Mouse (Mus musculus) layer of hippocampus, adult 11-12 months (tissue): ENCODE results near the gene 2610028H24Rik.

Experiments used
- DNase-seq: peaks from one replicate; pipeline ENCODE4 v3.0.0; 2022; ENCODE audit warnings: low spot score

The 2610028H24Rik gene

DNA sequence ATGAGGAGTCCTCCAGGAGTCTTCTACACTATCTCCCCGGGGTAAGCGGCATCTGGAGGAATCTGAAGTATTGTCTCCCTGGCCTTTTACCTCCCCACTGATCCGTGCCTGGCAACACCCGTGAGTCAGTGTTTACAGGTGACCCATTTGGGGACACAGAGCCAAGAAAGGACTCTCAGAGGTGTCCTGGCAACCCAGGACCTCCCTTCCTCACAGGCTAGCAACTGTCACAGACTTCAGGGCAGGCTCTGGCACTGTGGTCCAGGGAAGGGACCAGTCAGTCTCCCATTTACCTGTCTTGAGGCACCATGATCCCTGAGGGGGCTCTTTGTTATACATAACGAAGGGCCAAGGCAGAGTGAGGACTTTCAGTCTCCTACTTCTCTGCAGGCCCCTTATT, at the start of gene 2610028H24Rik:
Gene 2610028H24Rik (plus strand): TSS at position 231 of the 400 bp plus-strand sequence.
- DNase-seq = no peak

DNA sequence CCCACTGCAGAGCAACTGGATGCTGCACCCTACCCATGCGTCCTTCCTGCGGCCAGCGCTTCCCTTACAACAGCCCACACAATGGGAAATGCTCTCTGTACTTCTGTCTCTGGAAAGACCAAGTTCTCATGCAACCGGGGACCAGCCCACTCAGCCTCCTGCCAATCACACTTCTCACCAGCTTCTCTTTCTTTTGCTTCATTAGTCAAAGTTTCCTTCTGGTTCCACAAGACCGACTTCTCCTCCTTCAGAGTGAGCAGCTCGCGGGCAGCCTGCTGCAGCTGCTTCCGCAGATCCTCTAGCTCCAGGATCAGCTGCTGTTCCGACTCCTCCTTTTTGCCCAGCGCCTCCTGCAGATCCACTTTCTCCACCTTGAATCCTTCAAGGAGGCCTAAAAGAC, 40.4 kb upstream of the 2610028H24Rik start:
- DNase-seq = no peak

GRCm38 (mm10) chr10:76416811-76417210, 32.1 kb upstream of the 2610028H24Rik start:
- peak; percentile 35 for DNase-seq

DNA sequence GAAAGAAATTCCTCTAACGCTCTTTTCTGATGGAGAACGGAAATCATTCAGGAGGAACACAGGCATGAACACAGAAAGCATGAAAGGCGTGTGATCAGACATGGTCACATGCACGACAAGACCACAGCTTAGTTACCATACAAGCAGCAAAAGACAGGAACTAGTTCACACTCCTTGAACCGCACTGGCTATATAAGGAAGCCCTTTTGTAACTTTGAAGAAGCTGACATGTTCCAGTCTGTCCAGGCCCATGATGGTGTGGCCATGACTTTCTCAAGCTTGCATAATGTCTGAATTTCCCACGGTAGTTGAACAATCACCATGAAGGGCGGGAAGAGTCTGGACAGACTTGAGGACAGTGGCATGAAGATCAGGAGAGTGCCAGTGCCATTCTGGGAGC, 23.2 kb upstream of the 2610028H24Rik start:
- DNase-seq = no peak

GRCm38 (mm10) chr10:76433925-76434324, 15.0 kb upstream of the 2610028H24Rik start:
- no peak for DNase-seq

DNA sequence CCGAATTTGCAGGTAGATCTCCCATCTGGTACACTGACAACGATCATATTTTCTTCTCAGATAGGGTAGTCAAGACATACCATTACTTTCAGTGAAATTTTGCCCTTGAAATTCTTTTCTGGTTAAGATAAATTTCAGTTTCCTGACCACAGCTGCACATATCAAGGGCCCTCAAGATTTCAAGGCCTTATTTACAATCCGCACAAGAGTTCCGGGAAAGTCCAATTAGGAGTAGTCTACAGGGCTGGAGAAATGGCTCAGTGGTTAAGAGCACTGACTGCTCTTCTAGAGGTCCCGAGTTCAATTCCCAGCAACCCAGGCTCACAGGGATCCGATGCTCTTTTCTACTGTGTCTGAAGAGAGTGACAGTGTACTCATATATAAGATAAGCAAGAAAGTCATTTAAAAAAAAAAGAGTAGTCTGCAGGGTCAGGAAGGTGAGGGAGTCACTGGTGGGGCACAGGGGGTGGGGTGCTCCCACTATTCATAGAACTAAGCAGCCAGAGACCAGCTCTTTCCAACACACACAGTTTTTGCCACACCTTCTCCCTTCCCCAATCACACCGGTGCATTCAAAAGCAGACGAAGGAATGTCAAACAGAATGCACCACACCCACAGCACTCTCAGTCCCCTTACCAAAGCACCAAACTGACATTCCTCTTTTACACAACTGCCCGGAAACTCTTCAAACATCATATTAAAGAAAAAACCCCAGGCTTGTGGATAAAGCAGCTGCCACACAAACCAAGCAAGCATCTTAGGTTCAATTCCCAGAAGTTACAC, 9.6 kb upstream of the 2610028H24Rik start:
- no peak for DNase-seq

DNA sequence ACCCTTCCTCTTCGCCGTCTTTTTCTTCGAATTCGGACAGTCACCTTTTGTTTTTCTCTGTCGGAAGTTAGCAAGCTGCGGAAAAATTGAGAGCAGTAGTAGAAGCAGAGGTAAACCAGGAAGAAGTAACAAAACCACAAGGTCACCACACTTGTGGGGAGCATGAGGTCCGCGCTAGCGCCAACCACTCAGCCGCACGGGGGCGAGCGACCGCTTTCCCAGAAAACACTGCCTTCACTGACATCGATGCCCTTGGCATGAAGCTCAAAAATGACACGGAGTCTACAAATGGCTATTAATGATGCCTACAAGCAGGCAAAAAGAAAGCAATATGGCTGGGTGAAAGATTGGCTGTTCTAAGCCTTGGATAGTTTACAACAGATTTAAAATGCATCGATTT, 8.6 kb upstream of the 2610028H24Rik start, which contains the start of gene AC141477.1:
Gene AC141477.1 (minus strand): TSS at position 164 of the 400 bp plus-strand sequence.
- no peak for DNase-seq

- peak; percentile 97 for DNase-seq
These were observed 6.4 kb upstream of the 2610028H24Rik start, which contains the start of gene Pcnt for GRCm38 (mm10) chr10:76442178-76443088. TSS of gene Pcnt (minus strand) at chr10:76442786.

DNA sequence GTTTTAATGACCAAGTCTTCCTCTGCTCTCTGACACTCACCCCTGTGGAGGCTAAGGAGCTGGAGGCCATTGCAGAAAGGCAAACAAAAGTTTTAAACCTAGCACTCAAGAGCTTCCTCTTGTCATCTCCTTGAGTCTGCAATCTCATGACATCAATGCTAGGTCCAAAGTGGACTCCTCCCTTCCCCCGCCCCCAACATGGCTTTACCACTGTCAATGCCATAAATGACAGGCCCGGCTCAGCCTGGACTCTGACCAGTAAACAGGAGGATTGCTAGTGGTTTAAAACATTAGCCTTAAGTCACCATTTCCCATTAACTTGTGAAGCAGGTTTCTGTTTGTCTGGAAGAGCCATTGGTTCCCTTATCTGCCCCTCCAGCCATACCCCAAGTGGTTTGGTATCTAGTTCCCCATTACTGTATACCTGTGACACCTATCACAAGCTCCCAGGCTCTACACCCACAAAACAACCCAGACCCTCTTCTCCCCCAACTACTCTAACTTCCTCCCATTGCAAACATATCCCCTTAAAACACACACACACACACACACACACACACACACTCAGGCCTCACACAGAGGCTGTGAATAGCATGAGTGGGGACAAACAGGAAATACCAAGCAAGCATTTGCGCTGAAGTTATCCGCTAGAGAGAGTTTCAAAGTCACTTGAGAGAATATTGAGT, 2.7 kb upstream of the 2610028H24Rik start:
- no peak for DNase-seq

GRCm38 (mm10) chr10:76447406-76448229, 1.3 kb upstream of the 2610028H24Rik start:
- no peak for DNase-seq

DNA sequence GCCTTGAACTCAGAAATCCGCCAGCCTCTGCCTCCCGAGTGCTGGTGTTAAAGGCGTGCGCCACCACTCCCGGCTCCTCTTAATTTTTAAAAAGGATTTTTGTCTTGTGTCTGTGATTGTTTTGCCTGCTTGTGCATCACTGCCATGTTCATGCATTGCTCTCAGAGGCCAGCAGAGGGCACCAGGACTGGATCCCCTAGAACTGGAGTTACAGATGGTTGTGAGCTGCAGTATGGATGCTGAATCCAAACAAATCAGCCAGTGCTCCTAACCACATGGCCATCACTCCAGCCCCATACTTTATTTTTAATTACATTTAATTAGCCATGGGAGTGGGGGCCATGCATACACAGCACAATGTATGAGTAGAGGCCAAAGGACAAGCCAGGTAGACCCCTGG, 6.4 kb downstream of the 2610028H24Rik start:
- DNase-seq = peak; percentile 55

DNA sequence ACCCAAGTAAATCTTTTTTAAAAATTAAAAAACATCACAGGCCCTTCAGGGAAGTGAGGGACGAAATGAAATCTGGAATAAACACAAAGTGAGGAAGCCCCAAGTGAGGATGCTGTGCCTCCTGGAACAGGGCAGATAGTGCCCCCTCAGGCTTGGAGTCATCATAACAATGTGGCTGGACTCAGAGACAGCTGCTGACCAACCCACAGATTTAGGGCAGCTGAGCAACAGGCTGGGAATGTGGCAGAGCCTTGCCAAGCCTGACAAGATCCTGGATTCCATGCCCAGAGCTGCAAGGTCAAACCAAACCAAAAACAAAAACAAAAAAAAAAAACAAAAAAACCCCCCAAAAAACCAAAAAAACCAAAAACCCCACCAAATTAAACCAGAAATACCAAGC, 12.4 kb downstream of the 2610028H24Rik start:
- no peak for DNase-seq

- DNase-seq = no peak
These were observed 13.4 kb downstream of the 2610028H24Rik start for GRCm38 (mm10) chr10:76462312-76462711.

GRCm38 (mm10) chr10:76462721-76463120, 13.8 kb downstream of the 2610028H24Rik start:
- no peak for DNase-seq

DNA sequence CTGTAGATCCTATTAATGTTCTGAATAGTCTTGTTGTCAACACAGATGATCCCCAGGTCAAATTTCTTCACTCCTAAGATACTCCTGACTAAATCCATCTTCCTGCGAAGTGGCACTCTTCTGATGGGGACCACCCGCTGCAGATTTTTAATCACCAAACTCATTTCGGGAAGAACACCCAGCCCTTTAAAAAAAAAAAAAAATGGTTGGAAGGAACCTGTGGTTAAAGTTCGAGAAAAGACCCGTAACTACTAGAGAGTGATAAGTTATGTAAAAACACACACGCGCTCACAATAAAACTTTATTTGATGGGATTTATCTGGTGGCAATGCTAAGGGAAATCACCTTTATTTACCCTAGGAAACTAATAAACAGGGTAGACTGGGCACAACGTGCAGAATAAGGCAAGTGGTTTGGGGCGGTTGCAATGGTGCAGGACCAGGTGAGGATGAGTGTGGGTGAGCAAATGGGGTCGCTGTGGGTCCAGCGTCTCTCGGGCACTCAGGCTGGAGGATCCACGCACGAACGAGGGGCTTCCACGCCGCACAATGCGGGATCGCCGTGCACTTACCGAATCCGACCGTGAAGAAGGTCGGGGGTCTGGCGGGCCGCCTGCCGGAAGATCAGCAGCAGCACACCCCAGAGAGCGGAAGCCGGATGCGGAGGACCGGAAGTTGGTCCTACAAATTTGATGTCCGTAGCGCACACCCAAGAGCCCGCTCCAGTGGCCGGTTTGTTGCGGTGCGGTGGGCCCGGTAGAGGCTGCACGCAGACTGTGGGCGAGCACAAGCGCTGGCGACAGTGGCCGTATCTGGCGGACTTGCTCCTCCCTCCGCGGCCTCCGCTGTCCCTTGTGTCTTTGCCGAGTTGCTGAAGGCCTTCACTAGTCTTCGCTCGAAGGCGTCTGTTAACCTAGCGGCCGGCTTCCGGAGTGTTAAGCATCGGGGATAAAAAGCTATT, 19.6 kb downstream of the 2610028H24Rik start, which contains the start of the genes Mcm3ap and Ybey:
Gene Mcm3ap (plus strand): TSS at position 725 of the 960 bp plus-strand sequence.
Gene Ybey (minus strand): TSS at position 912 of the 960 bp plus-strand sequence.
- DNase-seq = peak; percentile 89

GRCm38 (mm10) chr10:76473759-76474158, 24.9 kb downstream of the 2610028H24Rik start:
- DNase-seq = no peak

DNA sequence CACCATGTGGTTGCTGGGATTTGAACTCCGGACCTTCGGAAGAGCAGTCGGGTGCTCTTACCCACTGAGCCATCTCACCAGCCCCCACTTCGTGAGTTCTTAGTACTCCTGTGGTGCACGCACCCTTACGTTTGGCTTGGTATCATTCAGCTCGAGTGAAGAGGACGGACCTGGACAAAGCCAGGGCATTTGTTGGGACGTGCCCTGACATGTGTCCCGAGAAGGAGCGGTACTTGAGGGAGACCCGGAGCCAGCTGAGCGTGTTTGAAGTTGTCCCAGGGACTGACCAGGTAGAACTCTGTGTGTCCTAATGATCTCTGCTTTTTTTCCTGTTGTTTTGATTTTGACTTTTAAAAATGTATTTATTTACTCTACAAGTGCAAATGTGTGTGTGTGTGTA, 32.0 kb downstream of the 2610028H24Rik start:
- DNase-seq = no peak

DNA sequence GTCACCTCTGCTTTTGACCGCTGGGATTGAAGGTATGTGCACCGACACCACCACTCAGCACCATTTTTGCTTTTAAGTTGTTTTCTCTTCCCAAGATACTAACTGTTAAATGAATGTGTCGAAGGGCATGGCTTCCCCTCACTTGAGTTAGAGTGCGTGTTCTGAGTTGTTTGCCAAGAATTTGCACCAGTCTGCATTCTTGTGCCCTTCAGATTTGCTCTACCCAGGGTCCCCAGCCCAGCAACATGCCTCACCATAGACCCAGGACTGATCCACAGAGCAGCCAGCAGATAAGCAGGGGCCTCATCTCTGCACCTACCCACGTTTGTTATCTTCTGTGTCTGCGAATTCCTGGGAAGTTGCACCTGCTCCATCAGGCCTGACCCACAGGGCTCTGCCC, 32.6 kb downstream of the 2610028H24Rik start:
- DNase-seq = no peak

DNA sequence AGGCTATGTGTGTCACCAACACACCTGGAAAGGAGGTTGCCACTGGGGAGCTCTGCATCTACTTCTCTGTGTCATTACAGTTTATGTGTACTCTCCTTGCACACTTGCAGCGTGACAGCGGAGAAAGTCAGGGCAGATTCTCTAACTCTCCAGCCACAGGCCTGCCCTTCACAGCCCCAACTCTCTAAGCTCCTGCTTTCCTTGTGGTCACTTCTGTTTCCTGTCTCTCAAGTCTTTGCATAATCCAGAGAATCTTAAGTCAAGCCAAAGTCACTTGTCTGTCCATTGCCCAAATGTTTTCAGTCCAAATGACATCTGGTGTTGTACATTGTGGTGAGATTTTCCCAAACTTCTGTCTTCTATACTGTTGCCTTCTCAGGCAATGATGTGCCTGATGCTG, 37.4 kb downstream of the 2610028H24Rik start:
- no peak for DNase-seq

DNA sequence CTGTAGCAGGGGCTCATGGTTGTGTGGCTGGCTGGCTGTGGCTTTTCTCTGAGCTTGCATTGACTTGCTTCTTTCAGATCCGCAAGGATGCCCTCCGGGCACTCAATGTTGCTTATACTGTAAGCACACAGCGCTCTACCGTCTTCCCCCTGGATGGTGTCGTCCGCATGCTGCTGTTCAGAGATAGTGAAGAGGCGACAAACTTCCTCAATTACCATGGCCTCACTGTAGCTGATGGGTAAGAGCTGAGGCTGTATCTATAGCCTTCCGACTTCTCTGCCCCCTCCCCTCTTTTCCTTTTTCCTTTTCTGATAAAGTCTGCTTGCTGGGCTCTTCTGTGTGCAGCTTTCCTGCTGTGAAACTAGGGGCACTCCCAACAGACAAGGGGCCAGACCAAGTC, 39.4 kb downstream of the 2610028H24Rik start:
- DNase-seq = no peak
